Mouse (Mus musculus) Patski (cell line): Measurements from ENCODE around the gene Gemin8. TPM values are rescaled to one million over a fixed set of nuclear protein-coding genes. Genes with fewer than 3 reads are reported as not detected.

Experiments used
- ATAC-seq: fragments of 100-300 bp; one replicate; pipeline ENCODE4 v1.8.0; 2021
- CTCF ChIA-PET: fragments of 350-600 bp; sonication (Branson Sonifier 250); formaldehyde crosslinking; loops from one replicate; lab custom pipeline; 2022; ENCODE audit warnings: inconsistent platforms; lab: Charles Lee
- POLR2A ChIA-PET: fragments of 350-600 bp; sonication (Branson Sonifier 250); formaldehyde crosslinking; loops from one replicate; lab custom pipeline; 2022; ENCODE audit warnings: antibody characterized with exemption, inconsistent platforms; lab: Charles Lee
- DNase-seq: peaks from one replicate; pipeline ENCODE4 v3.0.0-alpha.2; 2011; ENCODE audit warnings: low read depth, low spot score
- H3K27me3 ChIP-seq: fragments of 371-371 bp; one replicate; pipeline ENCODE4 v1.5.1; 2021
- CTCF ChIP-seq: fragments of 100-300 bp; IDR thresholded peaks from one replicate; pipeline ENCODE4 v1.5.1; 2021
- in situ Hi-C: fragments of 300-500 bp; cut with MboI; formaldehyde crosslinking; loops from 3 replicates; pipeline ENCODE4 v1.11.1; 2018; ENCODE audit warnings: low pct_unique_long_range_greater_than_20kb, mixed read lengths
- polyA plus RNA-seq: library from polyadenylated mRNA; unstranded; gene quantifications from one replicate; pipeline ENCODE4 v1.2.3, GENCODE M21; 2021

Gemin8 gene
- polyA plus RNA-seq, 1 experiment from 2014 or later, result 13.0 TPM

DNA sequence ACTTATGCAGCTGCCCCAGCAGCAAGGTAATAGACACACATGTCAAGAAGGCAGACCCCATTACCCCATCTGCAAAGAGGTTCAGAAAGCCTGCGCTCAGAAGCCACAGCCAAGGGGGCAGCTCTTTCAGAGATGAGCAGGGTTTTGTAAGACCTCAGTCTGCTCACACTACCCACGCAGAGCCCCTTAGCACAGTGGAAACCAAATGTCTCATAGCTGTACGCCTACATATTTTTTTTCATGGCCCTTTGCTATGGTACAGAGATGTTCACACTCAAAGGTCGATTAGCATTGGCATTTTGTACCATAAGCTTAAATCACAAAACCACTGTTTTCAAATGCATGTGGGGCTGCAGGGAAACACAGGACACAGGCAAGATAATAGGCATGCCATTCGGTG is 56.6 kb downstream of the Gemin8 start:
- in situ Hi-C loops, result no loop called here
- DNase-seq, result no peak
- TF ChIP-seq CTCF, result no peak
- CTCF ChIA-PET, result interaction anchor here (1.1 to 1.4 kb wide), 2 partner anchors 15 to 16 kb away, joined by 3 read pairs; no protein-coding TSS in a partner anchor
- POLR2A ChIA-PET, result no interaction called here
- no peak for ATAC-seq
- peaks cover 3% of the 10 kb centered on the region for H3K27me3 ChIP-seq

DNA sequence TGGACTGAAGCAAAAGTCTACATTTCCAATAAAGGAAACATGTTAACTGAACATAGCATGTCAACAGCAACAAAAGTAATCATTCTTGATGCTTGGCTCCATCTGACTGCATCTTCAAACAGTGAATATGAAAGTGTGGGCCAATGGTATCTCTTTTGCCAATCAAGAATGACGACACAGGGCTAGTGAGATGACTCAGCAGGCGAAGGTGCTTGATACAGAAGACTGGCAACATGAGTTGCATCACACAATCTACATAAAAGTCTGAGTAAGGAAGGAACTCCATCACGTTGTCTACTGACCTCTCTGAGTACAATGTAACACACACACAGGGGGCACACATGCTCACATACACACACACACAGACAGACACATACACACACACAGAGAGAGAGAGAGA is 59.5 kb downstream of the Gemin8 start:
- H3K27me3 ChIP-seq, result no peaks in the 10 kb centered on the region
- DNase-seq (no peak), ATAC-seq (no peak)
- TF ChIP-seq CTCF, result no peak
- in situ Hi-C loops, result no loop called here
- POLR2A ChIA-PET, result no interaction called here
- CTCF ChIA-PET, result no interaction called here

DNA sequence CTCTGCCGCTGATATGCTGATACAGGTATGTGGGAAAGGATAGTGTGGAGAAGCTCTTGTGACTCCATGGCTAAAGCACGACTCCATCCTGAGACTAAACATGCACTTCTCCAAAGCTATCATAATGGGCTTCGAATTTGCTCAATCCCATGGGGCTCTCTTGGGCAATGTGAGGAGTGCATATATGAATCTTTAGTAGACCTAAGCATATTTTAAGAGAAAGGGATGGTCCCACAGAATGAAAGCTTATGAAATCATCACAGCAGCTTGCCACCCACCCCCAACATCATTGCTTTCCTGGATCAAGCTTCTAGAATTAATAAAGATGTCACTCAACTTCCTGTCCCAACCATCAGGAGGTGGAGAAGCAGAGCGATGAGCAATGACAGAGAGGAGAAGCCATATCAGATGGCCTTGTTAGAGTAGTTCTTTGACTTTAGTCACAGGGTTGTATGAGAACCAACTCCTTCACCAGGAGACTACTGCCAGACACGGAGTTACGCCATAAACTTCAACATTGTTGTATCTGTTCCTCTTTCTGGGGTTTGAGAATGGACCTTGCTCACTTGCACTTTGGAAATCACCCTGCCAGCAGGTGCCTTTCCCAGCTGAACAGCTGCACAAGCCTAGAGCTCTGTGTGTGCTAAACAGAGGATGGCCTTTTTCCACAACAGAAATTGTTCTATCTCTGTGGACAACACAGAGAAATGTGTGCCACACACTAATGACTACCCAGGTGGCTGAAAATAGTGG is 60.4 kb downstream of the Gemin8 start:
- TF ChIP-seq CTCF, result no peak
- H3K27me3 ChIP-seq, result no peaks in the 10 kb centered on the region
- in situ Hi-C loops, result no loop called here
- ATAC-seq (no peak), DNase-seq (no peak)
- CTCF ChIA-PET, result no interaction called here
- POLR2A ChIA-PET, result no interaction called here

DNA sequence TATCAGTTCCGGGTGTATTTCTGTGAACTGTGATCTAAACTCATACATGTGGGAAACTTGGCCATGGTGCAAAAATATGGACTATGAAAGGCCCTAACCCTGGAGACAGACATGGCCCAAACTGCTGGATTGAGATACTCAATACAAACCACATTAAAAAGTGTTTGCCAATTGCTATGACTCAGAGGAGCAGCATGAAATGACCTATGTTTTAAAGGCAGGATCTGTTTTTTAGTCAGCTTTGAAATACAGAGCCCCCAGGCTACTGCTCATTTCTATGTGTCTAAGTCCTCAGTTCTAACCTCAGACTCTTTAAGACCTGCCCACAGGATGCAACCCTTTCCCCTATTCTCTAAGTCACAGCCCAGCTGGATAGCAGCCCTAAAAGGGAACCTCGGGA is 65.9 kb downstream of the Gemin8 start:
- CTCF ChIA-PET, result interaction anchor here (1.0 to 1.8 kb wide), 4 partner anchors 8 to 118 kb away, joined by 3 to 4 read pairs (median 3); no protein-coding TSS in a partner anchor
- ATAC-seq (peak; percentile 38), DNase-seq (no peak)
- in situ Hi-C loops, result no loop called here
- H3K27me3 ChIP-seq, result no peaks in the 10 kb centered on the region
- POLR2A ChIA-PET, result no interaction called here
- TF ChIP-seq CTCF, result no peak

DNA sequence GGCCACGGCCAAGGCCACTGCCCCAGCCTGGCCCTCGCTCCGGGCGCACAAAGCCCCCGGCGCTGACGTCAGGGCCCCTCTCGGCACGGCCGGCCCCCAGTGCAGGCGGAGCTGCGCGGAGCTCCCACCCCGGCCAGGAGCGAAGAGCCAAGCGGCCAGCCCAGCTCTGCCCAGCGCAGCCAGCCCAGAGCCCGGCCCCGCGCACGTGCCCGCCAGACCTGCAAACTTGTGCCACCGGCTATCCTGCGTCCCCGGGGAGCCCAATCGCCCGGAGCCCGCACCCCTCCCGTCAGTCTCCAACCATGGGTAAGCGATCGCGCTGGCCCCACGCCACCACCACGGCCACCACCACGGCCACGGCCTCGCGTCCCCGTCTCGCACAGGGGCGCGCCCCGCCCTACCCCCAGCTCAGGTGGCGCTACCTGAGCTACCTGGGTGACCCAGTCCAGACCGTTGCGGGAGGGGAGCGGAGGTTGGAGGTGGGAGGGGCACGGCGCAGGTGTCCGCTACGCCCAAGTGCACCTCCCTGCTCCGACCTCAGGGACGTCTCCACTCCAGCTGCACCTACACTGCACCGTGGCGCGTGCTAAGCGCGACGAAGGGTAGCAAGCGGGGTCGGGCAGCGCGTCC is 68.7 kb downstream of the Gemin8 start, which contains the start of gene Gpm6b:
TSS of gene Gpm6b (plus strand) at position 81 of the 630 bp plus-strand sequence.
- H3K27me3 ChIP-seq, result no peaks in the 10 kb centered on the region
- ATAC-seq (peak; percentile 67), DNase-seq (no peak)
- no peak for TF ChIP-seq CTCF
- POLR2A ChIA-PET, result interaction anchor here (0.6 kb wide), 1 partner anchor 62 kb away, joined by 3 read pairs; no protein-coding TSS in a partner anchor
- CTCF ChIA-PET, result no interaction called here
- in situ Hi-C loops, result no loop called here

DNA sequence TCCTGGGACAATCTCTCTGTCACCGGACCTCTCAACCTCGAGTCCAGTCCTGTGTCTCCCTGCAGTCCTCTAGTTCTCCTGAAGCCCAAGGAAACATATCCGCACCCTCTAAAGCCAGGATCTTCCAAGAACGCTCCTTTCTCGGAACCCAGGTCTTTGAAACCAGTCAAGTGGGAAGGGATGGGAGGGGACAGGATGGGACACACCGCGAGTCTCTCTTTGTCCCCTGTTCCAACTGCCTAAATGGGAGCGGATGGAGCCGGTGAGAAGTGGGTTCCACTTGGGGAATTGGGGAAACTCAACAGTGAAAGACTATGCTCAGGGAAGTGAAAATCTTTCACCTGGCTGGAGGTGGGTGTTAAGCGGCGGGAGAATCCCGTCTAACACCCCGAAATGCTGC is 69.3 kb downstream of the Gemin8 start:
- no peak for ATAC-seq
- H3K27me3 ChIP-seq, result no peaks in the 10 kb centered on the region
- in situ Hi-C loops, result no loop called here
- CTCF ChIA-PET, result no interaction called here
- no peak for DNase-seq
- no peak for TF ChIP-seq CTCF
- POLR2A ChIA-PET, result no interaction called here

Other genes with a start within 250 kb of the Gemin8 start
- gene Gpm6b, start 68.5 kb downstream of the Gemin8 start, polyA plus RNA-seq, result 5.2 TPM